Mouse (Mus musculus): ENCODE results near the gene Tmeff1. TPM values are rescaled to one million over a fixed set of nuclear protein-coding genes. Genes with fewer than 3 reads are reported as not detected.

Tmeff1 gene
- polyA plus RNA-seq, 2 experiments from 2014 or later, result not detected

DNA sequence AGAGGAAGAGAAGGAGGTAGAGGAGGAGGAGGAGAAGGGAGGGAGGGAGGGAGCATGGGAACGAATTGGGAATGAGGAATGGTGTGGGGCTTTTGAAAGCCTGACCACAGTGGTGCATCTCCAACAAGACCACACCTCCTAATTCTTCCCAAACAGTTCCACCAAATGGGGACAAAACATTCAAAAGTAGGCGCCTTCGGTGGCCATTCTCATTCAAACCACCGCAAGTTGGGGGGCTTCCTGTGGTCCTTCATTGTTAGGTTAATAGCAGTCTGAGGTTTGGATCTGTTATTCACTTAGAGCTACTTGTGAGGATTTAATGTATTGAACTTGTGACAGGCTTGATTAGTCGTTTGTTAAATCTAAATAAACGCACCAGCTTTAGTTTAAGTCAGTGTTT is 40.0 kb downstream of the Tmeff1 start:
- ATAC-seq, result no peak

DNA sequence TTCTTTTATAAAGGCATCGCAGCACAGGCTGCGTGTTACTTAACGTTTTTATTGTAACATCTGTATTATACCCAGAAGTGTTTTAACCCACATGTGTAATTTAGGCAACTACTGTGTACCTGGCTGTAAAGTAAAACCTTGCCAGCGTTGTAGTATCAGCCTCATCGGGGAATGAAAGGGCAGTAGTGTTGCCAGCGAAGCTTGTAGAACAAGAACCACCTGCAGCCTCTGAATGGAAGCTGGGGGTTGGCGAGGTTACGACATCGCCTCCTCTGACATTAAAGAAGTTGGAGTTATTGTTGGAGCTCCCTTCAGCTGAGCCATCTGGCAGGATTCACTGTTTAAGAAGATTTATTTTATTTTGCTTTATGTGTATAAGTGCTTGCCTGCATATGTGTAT is 40.9 kb downstream of the Tmeff1 start:
- no peak for ATAC-seq

DNA sequence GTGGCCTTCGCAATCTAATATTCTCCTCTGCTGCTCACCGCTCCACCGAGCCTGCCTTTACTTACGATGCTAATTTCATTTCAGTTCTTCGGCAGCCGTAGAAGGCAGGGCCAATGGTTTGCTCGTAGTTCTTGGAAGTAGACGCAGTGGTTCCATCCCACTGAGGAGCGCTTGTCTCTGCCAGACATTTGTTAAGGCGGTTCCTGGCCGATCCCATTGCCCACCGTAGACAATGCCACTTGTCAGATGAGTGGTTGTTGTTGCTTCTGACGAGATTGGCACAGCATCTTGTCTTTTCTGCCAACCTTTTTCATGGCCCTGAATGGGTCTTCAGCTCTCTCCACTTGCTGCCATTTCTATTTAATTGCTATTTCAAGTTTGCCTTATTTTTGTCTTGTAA is 44.5 kb downstream of the Tmeff1 start:
- no peak for ATAC-seq

DNA sequence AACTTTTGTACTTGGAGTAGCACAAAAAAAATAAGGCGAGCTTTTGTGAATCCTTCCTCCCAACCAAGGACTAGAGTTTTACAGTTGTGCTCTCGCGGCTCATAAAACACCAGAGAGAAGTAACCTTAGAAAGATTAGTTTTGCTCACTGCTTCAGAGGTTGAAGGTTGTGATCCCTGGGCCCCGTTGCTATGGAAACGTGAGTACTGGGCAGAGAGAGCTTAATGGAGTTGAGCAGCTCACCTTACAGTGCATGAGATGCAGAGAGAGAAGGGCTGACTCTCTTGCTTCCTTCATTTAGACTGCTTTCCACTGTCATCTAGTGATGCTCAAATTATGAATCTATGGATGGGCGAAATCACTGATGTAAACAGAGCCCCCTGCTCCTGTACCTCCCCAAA is 48.6 kb downstream of the Tmeff1 start:
- no peak for ATAC-seq

DNA sequence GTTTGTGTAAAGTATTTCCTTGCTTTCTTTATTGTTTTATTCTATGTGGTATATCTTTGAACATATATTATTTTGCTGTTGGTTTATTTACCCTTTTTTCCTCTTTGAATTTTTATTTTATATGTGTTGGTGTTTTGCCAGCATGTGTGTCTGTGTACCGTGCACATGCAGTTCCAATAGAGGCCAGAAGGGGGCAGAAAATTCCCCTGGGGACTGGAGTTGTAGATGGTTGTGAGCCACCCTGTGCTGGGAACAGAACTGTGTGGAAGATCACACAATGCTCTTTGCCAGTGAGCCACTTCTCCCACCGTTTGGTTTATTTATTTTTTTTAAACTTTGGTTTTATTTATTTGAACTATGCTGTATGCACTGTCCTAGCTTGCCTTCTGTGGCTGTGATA is 49.1 kb downstream of the Tmeff1 start:
- ATAC-seq, result no peak

DNA sequence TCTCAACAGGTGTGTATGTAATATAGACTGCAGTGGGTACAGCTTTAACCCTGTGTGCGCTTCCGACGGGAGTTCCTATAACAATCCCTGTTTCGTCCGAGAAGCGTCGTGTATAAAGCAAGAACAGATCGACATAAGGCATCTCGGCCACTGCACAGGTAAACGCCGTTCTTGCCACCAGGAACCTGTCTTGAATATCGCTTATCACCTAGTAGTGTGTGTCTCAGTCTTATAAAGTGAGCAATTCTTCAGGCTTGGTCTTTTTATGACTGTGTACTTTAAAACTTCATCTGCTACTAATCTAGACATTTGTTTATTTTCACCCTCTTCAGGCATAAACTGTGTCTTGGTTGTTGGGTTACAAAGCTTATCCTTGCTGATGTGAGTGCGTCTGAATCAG is 51.9 kb downstream of the Tmeff1 start:
- ATAC-seq, result no peak

DNA sequence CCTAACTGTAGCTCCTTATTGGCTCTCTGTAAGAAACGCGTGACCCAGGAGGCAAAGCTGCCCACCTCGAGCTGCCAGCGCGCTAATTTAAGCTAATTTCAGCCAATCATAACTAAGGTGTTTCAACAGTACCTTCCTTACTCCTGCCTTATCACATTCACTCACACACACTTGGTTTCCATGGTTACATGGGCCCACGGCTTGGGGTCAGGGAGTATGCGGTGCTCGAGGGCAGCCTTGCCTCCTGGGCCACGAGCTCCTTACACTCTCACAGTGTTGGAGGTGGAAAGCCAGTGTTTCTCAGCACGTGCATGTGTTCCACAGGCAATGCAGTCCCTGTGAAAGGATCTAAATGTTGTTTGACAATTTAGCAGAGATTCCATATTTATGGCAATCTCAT is 53.2 kb downstream of the Tmeff1 start:
- ATAC-seq, result no peak

DNA sequence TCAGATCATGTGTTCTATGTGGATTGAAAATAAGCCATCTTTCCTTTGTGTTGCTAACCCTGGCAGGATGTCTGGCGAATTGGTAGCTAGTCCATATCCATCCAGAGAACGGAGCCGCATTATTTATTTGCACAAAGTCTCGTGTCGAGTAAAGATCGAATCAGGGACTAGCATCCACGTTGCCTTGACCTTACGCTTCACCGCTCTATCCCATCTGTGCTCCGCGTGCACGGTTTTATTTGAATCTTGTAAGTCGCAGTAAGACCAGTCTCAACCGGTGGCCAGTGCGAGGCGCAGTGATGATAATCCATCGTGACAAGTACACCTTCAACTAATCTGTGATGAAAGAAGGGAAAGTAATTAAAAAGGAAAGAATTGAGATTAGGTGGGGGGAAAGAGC is 54.5 kb downstream of the Tmeff1 start:
- ATAC-seq, result no peak

DNA sequence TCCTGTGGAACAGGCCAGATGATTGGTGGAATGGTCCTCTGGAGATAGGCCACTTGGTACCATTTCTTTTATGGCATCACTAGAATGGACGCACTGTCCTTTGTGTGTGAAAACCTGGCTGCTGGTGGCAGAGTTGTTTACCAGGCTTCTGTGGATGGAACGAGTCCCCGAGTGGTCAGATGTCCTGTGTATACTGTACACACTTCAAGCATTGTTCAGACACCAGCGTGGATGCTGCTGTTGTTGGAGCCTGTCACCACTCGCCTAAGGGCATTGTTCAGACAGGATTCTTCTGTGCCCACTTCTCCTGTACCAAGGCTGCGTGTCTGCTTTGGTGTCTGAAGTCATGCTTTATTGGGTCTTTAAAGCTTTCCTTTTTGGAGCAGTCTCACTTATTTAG is 58.8 kb downstream of the Tmeff1 start:
- no peak for ATAC-seq

DNA sequence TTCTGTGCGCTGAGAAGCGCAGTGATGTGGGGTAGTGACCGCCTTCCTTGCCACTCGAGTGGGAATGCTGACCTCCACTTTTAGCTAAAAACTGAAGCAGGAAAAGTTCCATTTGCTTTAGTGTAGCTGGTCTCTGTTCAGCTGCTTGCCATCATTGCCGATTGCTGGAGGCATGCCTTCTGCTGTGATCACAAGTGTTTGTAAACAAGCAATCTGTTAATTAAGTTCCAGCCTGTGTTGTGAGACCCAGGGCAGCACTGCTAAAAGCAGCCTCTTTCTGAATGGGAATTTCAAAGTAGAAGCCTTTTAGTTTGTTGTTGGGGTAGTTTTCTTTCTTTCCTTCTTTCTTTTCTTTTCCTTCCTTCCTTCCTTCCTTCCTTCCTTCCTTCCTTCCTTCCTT is 61.2 kb downstream of the Tmeff1 start:
- no peak for ATAC-seq

DNA sequence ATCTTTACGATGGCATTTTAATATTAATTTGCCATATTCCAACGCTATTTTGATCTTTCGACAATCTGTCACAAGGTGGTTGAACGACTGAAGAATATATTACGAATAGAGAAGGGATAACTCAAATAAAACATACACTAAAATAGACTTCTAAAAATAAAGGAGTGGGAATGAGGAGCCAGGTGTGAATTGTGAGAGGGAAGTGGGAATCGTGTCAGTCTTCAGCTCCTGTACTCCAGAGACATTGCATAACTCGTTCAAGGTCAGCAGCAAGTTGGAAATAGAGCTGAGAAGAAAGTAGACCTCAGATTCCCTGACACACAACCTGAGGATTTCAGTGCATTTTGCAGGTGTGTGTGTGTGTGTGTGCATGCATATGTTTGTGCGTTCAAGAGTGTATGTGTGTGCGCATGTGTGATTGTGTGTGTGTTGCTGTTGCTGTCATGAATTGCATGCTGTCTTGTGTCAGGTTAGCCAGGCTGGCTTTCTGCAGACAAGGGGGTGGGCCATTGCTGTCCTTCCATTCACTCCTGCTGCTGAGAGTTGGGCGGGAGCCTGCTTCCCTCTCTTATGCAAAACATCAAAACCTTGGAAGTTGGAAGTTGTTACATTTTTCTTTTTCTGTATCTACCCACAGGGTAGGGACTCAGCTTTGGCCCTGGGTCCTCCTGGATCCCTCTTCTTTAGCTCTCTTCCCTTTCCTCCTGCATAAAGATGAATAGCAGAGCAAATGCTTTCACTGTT is 65.8 kb downstream of the Tmeff1 start:
- ATAC-seq, result no peak

DNA sequence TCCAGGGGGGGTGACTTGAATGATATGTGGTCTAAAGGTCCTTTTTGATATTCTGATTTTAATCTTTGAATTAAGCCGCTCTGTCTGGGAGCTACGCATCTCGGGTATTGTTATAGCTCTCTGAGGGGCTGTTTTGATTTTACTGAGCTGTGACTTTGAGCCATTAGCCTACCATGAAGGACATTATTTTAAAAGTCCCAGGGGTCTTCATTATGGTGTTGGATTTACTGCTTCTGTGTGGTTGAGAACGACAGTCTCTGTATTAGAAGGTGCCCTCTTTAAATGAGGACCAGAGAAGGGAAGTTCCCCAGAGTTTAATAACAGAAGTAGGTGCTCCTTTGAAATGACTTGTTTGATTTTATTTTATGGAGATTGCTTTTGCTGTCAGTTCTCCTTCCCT is 69.1 kb downstream of the Tmeff1 start:
- ATAC-seq, result no peak

DNA sequence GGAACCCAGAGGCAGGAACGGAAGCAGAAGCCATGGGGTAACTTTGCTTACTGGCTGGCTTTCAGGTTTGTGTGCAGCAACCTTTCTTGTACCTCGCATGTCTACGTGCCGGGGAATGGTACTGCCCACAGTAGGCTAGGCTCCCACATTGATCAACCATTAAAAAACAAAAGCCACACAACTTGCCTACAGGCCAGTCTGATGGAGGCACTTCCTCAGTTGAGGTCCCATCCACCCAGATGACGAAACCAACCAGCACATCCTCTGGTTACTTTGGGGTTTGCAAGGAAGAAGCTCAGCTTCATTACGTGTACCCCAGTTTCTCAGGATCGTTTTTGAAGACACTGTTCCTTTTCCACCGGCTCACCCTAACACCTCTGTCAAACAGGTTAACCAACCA is 71.6 kb downstream of the Tmeff1 start:
- ATAC-seq, result no peak

DNA sequence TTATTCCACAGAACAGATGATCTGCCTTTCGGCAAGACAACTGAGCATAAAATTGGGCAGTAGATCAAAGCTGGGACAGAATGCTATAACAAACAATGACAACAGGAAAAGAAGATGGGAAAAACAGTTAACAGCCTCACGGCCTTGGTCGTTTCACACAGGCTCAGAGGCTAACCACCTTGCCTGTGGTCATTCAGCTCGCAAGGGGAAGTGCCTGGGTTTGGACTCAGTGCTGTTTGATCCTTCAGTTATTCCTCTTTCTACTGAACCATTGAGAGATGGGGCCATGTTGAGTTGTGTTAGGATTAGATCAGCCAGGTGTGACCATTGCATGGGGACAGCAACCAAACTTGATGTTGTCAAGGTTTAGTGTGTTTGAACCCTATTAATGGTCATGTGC is 75.2 kb downstream of the Tmeff1 start:
- ATAC-seq, result no peak

DNA sequence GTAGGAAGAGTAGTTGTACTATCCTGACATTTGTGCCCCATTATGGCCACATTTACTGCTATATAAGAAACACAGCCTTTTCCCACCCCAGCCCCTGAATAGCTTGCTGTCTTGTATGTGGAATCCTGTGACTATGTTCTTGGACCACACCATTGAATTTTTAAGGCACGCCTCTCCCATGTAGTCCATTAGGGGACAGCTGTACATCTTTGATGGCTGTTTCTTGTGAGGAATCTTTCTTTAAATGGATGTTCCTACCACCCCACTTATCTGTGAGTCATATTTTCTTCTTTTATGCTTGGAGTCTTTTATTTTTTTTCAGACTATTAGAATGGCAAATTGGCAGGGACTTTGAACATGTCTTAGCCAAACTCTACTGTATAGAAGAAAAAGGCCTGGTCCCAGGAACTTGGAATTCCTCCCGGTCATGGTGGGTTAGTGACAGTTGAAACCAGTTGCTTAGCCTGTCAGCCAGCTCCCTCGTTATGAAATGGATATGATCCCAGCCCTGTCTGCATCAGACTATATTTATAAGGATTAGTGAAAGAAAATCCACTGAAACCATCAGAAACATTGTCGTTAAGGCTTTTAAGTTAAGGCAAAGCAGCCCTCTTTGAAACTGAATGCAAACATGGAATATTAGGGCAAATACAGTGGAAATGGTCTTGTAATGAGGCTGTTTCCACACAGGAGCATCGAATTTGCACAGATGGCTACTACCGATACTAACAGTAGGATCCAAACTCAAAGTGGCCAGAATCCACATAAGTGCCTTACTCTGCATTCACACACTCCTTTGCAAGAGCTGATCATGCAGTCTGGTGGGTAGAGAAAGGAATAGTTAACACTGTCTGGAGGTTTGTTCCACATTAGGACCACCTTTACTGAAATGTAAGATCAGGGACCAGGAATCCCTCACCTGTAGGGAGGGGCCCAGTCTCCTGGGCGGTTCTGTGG is 75.9 kb downstream of the Tmeff1 start:
- ATAC-seq, result no peak

DNA sequence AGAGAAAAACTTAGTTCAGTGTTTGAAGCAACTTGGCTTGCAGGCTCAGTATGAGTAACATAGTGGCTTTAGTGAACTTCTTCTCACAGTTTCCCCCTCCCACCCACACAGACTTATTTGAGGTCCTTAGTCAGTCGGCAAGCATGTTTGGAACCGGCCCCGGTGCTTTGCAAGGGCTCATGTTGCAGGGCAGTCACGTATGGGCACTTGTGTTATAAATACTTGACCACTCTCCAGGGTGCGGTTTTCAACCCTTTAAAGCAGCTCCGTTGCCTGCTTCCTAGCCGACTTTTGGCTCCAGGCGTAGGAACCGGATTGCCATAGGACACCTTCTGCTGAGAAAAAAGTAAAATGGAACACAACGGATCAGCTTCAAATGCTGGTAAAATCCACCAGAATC is 78.3 kb downstream of the Tmeff1 start, which contains the start of gene Cavin4:
Gene Cavin4, plus strand, starts transcription at position 244 of the 400 bp plus-strand sequence.
- ATAC-seq, result no peak

DNA sequence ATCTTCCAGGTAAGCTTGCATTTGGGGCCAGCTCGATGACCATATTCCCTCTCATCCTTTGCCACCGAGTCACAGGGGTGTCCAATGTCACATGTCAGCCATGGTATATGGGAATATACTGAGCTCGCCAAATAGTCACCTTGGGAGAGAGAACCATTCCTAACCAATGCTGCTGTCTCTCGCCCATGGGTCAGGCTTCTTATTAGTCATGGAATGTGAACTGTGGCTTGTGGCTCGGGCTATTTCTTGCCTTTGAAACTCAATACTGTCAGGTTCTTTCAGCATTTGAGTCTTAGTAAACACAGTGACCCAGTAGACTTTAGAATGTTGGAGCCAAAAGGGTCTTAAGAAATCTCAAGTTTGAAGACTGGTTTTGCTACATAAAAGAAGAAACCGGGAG is 79.0 kb downstream of the Tmeff1 start:
- no peak for ATAC-seq

DNA sequence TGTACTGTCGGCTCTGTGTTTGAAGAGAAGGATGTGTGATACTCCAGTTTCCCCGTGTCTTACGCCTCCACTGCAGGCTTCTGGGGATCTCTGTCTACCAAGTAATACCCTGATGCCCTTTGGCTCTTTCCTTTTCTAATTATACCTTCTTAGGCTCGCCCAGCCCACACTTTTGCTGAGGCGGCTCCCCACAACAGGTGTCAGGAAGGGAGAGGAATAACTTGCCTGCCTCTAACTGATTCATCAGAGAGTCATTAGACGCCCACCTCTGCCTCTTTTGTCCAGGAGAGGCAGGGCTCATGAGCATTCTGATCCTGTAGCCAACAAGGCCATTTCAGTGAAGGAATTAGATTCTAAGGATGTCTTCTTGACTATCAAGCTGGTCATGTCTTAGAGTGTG is 82.3 kb downstream of the Tmeff1 start:
- ATAC-seq, result no peak

DNA sequence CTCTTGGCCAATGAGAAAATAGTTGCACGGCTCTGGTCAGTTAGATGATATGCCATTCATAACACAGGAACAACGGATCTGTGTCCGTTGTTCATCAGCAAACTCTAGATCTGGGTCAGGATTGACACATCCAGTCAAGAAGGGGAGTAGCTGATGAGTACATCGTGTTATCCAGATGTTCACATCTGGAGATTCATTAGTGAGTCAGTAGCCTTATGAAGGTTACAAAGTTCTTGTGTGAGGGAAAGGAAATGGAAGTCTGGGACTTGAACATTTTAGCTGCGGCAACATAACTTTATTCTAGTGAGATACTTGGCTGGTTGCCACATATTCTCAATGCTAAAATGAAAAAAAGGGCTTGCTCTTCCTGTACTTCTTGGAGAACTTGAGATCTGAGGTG is 87.9 kb downstream of the Tmeff1 start:
- no peak for ATAC-seq

DNA sequence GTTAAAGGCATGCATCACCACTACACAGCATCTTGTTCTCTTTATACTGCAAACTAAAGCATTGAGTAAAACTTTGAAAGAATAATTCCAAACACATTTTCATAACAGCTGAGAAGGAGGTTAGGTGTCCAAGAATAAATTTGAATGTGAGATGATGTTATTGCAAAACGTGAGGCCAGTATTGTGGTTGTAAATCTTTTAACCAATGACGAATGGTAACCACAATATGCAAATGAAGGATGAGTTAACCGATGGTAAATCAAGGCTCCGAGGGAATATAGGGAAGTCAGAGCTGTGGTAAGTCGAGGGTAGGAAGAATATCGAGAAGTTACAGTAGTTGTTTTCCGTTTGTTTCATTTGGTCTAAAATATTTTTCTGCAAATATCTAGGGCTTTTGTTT is 89.4 kb downstream of the Tmeff1 start:
- no peak for ATAC-seq

DNA sequence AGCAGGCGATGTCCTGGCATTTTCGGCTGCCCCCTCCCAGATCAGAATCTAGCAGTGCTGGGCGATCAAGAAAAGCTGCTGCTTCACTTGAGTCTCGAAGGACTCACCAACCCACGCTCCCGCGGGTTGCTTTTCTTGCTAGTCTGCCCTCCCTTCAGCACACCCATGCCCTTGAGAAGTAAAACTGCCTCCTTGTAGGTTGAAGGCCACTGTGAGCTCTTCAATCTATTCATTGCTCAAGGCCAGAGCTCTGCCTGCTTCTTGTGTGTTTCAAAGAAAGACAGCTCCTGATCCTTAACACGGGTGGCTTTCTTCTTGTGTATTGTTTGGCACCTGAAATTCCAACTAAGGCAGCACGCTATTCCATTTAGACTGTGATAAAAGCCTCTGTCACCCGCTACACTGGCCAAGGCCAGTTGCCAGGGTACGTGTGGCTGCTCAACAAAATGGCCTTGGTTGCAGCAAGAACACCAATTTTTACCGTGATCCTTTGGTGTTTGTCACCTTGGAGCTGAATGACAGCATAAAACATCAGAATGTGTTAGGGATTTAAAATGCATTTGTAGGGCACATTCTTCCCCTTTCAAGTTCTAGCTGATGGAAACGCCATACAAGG is 91.7 kb downstream of the Tmeff1 start:
- no peak for ATAC-seq

DNA sequence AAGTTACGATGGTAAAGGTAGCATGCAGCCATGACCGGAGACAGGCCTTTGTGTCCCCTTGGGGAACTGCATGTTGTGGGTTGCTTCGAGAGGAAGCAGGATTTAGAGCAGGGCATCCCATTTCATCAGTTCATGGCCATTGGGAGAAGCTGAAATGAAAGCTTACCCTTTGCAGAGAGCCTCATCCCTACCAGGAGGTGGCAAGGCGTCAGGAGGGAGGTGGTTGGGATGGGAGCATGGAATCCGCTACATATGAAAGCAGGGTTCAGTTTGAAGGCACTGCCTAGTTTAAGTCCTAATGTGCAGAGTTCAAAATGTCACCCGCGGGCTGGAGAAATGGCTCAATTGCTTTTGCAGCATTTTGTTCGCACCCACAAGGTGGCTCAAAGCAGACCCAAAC is 92.3 kb downstream of the Tmeff1 start:
- no peak for ATAC-seq

DNA sequence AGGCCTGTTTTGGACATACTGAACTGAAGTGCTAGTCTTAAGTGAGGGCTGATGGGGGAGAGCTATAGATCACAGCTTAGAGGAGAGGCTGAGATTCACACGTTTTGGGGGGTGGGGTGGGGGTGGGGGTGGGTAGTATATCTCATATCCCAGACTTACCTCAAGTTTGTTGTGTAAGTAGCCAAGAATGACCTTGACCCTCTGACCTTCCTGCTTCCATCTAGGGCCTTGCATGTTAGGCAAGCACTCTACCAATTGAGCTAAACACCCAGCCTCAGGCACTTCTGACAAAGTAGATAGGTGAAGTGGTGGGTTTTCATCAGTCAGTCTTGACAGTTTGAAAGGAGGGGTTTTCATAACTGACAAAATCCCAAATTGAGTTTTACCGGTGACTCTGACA is 92.8 kb downstream of the Tmeff1 start:
- ATAC-seq, result no peak

DNA sequence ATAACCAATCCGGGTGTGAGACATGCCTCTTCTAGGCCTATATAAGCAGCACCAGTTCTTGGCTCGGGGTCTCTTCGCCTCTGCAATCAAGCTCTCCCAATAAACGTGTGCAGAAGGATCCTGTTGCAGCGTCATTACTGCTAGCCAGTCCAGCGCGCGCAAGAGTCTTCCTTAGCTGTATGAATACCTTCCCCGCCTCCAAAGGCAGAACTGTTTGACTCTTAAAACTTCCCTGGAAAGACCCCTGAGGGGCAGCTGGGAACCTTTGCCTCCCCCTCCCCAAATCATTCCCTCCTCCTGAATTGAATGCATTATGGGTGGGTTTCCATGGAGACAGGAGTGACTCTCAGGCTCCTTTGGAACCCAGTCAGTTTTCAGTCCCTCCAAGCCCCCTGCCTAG is 93.8 kb downstream of the Tmeff1 start:
- ATAC-seq, result no peak

All from activated CD4-positive, CD25-positive, alpha-beta regulatory T cell, adult 4 months (primary cell).